Mouse (Mus musculus): ENCODE data around the gene Gm20767.
"Not testable (repeated sequence)": the region's sequence is repeated elsewhere in the genome, so short reads cannot be mapped to it uniquely, and the experiment has no call there.

GRCm38 (mm10) chr13:120172133-120172532 is 32.1 kb downstream of the Gm20767 start, which contains the start of gene Gm21818:
- not testable (repeated sequence) for TF ChIP-seq CTCF (IDR thresholded peaks at IDR 0.05; ENCODE audit: insufficient read depth, low read length); POLR2A (IDR thresholded peaks at IDR 0.05; ENCODE audit: borderline replicate concordance, extremely low read depth, low read depth, low read length)
